Mouse (Mus musculus): ENCODE results near the gene Zrsr2.

Gene Zrsr2

DNA sequence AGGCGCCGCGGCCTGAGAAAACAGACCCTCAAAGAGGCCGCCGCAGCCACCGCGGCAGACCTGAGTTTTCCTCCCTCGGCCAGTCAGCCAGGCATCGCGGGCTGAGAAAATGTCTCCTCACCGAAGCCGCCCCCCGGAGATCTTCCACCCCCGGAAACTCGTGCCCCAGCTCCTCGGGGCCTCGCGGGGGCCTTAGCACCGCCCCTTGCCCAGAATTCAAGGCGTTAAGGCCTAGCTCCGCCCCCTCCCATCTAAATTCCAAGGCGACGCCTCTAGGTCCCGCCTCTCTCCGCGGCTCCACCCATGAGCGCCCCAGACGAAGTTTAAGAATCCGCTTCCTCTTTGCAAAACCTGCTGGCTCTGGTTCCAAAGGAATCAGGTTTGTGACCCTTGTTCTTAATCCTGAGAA is at the start of gene Zrsr2:
Gene Zrsr2 (minus strand): TSS at position 195 of the 409 bp plus-strand sequence.
- peak; percentile 92 for DNase-seq (ENCODE audit: low spot score)

DNA sequence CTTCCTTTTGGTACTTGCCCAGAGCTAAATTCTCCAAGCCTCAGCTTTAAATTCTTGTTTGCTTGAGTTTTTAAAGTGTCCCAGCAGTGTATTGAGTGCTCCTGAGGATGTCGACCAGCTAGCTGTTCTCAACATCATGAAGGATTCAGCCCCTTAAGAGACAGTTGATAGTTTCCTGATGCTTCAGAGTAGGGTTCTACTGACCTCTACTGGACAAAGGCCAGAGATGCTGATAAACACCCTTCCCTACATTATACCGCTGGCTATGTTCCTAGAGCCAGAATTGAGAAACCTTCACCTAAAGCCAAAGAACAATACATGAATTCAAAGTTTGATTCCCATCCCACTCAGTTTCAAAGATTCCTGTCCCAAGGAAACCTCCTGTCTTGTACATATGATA is 46.3 kb upstream of the Zrsr2 start:
- DNase-seq (ENCODE audit: low spot score), result peak; percentile 12

DNA sequence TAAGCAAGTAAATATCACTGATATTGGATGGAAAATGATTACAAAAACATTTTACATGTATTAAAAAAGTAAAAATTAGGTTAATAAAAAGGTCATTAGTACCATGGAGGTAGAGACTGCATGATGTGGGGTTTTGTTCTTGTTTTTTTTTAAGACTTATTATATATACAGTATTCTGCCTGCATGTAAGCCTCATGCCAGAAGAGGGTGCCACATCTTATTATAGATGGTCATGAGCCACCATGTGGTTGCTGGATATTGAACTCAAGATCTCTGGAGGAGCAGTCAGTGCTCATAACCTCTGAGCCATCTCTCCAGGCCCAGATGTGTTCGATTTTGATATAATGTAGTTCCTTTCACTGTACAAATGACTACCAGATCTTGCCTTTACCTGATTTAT is 41.4 kb upstream of the Zrsr2 start:
- no peak for DNase-seq (ENCODE audit: low spot score)

DNA sequence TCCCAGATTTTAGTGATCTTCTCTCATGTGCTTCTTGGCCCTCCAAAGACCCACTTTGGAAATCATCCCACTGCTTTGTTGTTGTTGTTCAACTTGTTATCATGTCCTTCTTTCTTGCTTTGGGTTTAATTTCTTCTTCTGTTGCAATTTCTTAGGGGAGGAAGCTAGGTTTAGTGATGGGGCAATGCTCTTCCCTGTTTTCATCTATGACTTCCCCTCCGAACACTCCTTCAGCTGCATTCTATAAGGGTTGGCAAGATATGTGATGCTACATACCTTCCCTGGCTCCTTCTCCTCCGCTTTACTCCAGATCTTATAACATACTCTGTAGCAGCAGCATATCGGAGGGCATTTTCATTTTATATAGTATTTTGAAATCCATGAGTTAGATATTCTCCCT is 38.3 kb upstream of the Zrsr2 start:
- no peak for DNase-seq (ENCODE audit: low spot score)

DNA sequence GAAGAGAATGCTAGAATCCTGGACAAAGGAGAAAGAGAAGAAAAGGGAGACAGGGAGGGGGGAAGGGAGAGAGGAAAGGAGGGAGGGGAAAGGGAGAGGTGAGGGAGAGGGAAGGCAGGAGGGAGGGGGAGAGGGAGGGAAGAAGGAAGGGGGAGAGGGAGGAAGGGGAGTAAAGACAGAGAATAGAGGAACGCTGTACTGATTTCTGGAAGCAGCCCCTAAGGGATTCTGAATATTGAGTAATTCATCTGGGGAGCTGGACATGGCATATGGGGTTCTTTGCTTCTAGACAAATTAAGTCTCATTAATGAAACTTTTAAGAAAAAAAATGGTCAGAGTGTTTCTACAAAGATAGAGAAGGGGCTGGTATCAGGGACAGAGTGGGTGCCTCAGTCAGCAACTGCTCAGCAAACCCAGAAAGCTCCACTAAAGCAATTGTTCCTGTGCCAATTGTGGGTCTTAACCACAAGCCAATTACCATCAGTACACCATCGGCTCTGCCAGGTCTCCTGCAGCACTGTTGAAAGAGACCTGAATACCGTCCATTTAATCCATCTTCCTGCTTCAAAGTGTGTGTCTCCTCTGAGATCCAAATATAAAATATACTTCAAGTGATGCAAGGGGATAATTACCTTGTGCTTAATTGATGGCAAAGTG is 29.4 kb upstream of the Zrsr2 start:
- DNase-seq (ENCODE audit: low spot score), result no peak

DNA sequence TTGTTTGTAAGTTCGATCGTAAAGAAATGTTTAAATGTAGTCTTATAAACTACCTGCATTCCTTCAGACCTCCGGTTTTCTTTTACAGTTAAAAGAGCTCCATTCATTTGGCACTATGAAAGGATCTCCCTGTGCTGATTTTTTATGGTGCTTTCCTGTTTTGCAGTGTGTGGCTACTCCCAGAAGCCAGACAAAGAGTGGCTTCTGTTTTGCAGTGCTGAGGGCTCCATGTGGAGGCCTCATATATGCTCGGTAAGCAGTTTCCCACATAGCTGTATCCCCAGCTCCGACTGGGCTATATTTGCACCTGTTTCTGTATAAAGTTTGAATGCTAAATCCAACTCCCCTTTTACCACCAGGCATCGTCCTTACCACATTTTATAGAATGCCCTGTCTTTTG is 23.7 kb upstream of the Zrsr2 start:
- DNase-seq (ENCODE audit: low spot score), result no peak

DNA sequence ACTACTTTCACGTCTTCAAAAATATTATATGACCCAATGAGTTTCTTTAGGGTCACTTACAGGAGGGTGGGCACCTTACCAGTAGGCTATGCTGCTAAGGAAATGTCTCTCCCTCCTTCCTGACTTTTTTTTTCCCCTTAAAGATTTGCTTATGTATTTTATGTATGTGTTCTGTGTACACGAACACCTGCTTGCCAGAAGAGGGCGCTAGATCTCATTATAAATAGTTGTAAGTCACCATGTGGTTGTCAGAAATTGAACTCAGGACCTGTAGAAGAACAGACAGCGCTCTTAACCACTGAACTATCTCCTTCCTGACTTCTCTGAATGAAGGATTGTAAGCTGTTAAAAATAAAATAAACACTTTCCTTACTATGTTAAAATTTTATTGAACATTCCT is 23.0 kb upstream of the Zrsr2 start:
- DNase-seq (ENCODE audit: low spot score), result no peak

DNA sequence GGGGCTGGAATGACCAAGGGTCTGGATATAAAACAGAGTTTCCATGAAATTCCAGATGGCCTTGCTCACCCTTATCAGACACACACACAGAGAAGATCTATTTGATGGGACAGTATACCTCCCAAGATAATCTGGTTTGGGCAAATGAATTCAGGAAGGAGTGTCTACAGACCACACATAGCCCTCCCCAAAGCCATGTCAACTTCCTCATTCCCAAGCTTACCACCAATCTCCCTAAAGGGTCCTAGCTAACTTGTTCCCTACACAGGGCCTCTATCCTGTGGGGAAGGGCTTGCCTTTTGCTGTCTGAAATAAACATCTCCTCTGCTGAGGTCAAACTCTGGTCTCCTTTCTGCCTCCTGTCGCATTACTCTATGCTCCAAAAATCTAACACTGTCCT is 22.6 kb upstream of the Zrsr2 start:
- DNase-seq (ENCODE audit: low spot score), result no peak

DNA sequence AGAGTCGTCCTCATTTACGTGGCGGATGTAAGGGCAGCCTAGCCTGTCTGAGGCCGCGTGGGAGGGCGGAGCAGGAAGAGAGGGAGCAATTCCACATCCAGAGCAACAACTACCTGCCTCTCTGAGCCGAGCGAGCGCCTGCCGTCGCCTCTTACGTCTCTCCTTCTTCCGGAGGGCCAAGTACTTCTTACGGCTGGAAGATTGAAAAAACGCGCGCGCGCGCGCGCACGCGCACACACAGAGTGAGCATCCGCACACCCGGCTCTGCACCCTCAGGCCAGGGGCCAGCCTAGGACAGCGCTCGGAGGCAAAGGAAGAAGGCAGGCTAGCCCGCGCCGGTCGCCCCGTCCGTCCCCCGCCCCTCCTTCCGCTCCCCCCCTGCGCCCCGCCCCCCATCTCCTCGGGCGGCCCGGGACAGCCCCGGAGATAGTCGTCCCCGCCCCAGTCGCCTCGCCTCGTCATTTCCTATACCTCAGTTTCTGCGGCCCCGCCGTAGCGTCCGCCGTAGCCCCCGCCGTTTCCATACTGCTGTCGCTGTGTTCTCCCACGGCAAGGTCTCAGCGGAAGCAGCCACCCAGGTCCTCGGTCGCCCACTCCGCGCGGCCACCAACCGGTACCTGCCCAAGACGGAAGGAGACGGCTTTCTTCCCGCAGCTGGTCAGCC is 526 bp downstream of the Zrsr2 start:
- peak; percentile 77 for DNase-seq (ENCODE audit: low spot score)

DNA sequence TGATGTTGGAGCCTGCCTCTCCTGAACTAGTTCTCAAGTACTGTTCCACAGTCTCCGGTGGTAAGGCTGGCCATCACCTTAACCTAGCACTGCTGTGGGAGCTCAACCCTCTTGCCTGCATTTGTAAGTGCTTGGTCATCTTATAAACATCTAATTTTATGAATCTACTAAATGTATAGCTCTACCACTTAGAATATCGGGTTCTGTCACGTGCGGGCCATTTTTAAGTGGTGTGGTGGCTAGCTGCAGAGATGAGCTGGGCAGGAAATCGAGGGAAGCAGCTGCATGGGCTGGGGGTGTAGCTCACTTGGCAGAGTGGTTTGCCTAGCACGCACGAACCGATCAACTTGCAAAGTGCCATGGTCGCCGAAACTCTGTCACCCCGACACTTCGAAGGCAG is 1.1 kb downstream of the Zrsr2 start:
- DNase-seq (ENCODE audit: low spot score), result no peak

DNA sequence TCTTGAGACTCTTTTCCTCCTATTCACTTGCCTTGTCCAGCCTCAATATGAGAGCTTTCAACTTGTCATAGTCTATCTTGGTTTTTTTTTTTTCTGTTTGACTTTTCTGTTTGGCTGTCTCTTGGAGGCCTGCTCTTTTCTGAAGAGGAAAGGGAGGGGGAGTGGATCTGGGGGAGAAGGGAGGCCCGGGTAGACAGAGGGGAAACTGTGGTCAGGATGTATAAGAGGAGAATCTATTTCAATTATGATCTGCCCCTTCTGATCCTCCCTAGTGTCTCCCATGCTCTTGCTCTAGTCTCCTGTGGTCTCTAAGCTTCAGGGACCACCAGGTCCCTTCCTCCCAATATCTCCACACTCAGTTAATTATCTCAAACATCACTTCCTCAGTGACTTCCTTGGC is 6.8 kb downstream of the Zrsr2 start:
- DNase-seq (ENCODE audit: low spot score), result peak; percentile 12

DNA sequence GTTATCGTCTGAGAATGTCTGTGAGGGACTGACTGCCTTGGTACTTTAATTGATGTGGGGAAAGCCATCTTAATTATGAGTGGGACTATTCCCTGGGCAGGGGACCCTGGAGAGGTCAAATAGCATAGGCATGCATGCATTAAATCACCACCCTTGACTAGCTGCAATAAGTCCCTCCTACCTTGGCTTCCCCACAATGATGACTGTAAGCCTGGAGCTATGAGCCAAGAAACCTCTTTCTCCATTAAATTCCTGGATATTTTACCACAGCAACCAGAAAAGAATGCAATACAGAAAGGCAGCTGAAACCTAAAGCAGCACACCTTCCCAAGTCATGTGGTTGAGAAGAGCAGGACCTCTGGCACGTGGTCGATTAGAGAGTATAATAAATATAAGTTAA is 14.1 kb downstream of the Zrsr2 start:
- no peak for DNase-seq (ENCODE audit: low spot score)

DNA sequence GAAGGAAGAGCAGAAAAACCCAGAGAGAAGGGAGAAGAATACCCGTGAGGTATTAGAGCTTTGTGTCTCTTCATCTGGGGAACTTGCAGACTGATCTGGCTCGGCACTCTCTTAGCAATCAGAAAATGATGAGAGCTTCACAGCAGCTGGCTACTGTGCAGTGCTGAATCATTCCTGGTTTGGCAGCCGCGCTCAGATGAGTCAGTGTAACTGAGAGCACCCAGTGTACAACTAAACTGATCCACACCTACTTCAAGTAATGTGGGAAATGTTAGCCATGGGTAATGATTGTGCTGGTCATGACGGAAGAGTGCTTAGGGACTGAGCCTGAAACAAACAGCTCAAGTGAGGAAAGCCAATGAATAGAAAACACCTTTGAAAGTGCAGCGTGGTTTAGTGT is 19.9 kb downstream of the Zrsr2 start:
- DNase-seq (ENCODE audit: low spot score), result no peak

DNA sequence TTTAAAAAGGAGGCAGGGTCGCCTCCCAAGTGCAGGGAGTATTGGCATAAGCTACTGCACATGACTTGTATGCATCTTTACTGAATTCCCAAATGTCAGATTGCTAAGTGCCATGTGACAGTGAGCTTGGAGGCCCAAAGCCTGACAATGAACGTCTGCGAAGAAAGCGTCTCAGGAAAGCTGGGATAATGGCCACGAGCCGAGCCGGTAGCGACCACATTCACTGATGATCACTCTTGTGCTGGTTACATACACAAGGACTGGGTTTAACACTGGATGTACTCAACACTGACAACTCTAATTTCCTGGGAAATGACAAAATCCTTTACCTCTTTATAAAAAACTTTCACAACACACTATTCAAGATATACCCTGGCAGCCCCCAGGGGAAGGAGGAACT is 23.7 kb downstream of the Zrsr2 start:
- DNase-seq (ENCODE audit: low spot score), result no peak

DNA sequence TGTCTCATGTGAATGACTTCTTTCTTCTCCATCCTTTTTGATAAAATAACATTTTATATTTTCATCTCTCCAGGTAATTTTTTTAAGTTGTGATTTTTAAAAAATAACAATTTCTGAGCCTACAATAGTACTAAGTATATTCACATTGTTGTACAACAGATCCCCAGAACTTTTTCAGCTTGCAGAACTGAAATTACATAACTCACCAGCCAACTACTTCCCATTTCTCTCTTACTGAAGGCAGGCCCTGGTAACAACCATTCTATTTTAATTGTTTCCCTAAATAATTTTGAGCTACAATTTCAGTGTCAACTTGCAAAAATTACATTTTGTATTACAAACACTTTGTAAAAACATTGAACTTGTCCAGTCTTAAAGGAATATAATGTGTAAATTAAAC is 28.9 kb downstream of the Zrsr2 start:
- DNase-seq (ENCODE audit: low spot score), result no peak

DNA sequence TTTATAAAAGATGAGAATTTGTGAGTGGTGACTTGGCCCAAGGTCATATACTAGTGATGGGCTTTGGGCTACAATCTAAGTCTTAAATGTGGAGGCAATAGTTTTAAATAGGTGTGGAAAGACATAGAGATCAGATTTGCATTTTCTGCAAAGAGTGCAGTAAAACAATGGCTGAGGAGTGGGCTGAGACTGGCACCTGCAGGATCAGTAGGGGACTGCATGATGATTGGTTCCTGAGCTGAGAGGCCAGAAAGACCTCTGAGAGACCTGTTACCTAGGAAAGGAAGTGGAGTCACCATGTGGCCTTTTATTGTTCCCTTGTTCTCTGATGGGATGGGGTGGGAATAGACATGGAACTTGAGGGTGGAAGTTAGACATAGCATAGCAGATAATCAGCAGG is 45.7 kb downstream of the Zrsr2 start:
- peak; percentile 44 for DNase-seq (ENCODE audit: low spot score)

DNA sequence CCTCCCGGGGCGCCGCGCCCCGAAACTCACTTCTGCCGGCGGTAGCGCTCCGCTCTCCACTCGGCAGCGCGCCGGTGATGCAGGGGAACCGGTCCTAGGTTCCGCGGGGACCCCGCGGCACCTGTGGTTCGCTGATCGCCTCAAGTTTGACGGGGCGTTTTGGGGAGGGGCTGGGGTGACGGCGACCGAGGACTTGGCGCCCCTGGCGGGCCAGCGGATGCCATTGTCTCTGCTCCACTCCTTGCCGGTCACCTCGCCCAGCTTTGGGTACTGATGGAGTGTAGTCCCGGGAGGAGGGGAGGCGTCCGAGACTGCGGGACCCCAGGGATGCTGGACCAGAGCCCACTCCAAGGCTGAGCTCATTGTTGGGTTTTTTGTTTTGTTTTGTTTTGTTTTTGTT is 49.1 kb downstream of the Zrsr2 start:
- DNase-seq (ENCODE audit: low spot score), result peak; percentile 34

DNA sequence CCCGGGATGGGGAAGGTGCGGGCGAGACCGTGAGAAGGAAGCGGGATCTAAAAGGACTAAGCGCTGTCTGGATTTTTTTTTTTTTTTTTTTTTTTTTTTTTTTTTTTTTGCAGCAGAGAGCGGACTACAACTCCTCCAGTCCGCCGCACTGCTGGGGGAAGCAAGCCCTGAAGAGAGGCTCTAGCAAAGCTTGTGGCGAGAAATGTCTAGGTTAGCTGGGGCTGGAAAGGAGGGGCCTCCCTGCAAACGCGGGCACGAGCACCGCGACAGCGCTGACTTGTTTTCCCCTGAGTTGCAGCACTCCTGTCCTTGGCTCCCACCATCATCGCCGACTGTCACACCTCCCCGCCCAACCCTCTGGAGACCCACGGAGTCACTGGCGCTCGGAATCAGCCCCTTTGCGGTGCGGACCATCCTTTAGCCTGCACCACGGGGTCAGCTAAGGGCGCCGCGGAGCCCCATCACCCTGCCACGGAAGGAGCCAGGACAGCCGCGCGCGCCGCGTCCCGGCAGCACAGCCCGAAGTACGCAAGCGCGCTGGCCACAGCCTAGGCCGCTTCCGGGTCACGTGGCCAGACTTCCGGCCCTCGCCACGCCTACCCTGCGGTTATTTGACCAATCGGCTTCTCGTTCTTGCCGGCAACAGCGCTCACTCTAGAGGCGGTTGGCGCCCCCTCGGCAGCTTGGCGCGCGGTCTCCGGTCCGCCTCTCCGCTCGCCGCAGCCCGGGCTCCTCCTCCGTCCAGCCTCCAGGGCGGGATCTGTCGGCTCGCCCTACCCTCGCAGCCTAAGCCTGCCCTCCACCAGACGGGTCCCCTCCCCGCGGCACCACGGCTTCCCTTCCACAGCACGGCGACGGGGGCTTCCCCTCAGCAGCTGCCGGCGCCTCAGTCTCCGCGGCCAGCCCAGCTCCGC is 49.9 kb downstream of the Zrsr2 start, which contains the start of gene Ap1s2:
Gene Ap1s2 (plus strand): TSS at position 681 of the 914 bp plus-strand sequence.
- DNase-seq (ENCODE audit: low spot score), result peak; percentile 97

DNA sequence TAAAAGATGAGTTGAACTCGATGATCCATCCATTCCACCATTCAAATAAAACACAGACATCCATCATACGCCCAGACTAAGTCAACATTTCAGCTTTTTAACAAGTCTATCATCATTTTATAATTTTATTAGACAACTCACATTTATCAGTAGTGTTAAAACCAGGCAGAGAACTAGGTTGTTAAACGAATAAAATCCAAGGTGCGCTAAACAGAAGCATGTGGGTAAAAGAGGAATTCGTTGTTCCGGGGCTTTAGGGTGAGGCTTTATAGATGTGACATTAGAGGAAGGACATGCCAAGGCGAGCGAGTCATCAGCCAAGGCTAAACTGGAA is 50.5 kb downstream of the Zrsr2 start:
- DNase-seq (ENCODE audit: low spot score), result no peak

DNA sequence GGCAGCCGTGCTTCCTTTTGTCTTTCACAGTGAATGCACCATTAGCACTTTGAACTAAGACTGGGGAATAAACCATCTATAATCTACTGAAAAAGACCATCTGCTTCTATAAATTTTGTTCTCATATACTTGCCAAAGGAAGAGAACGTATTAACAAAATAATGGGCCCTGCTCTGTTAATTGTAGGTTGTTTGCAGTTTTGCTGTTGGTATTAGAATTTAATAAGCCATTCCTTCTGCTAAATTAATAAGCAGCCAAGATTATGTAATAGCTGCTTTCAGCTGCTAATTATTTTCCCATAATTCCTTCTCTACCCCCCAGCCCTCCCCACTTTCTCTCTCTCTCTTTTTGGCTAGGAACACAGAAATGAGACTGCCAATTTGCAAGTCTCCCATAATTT is 51.6 kb downstream of the Zrsr2 start:
- DNase-seq (ENCODE audit: low spot score), result no peak

DNA sequence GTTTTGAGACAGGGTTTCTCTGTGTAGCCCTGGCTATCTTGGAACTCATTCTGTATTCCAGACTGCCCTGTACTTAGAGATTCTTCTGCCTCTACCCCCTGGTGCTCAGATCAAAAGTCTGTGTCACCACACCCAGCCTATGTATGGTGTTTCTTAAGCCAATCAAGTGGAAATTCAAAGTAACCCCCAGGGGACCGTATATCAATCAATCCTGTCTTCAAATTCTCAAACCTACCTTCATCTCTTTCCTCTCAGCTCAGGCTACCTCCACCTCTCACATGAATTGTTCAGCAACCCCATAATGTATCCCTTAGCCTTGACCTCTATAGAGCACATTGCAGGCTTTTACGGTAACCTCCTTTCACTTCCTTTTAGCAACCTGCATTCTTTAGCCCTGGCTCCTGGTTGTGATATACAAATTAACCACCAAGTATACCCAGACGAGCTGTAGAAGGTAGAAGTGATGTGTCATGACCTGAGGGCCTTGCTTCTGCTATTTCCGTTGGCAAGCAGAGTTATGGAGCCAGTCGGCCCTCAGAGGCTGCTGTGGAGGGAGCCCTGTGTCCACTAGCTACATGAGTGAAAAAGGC is 58.9 kb downstream of the Zrsr2 start:
- DNase-seq (ENCODE audit: low spot score), result no peak

DNA sequence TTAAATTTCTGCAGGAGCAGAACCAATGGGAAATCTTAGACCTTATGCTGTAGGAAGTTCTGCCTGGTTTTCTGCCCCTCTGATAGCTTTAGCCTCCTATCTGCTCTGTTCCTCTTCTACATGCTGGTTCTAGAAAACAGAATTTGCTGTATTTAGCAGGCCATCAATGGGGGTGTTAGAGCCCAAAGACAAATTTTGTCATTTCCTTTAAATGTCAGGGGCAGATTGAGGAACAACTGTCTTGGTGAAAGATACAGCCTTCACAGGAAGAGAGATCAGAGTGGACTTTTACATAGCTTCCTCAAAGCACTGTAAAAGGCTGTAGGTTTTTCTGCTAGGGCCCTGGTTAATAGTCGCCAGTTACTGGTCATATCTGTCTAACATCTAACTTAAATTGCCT is 61.1 kb downstream of the Zrsr2 start:
- DNase-seq (ENCODE audit: low spot score), result no peak

DNA sequence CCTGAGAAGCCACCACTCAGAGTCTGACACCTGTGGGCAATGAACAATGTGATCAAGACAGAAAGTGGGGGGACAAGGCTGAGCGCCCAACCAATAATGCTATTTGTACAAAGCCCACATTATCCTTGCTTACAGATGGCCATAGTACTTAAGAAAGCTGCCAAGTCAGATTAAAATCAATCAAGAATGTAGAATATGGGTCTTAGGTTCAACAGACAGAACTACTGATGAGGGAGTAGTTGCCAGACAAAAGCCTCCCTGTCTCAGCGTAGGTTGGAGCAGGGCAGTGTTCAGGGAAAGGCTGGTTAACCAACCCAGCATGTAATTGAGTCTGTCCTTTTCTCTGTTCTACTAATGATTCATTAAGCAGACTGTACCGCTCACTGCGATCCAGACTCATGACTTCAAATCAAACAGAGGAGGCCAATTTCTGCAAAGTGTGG is 72.9 kb downstream of the Zrsr2 start:
- DNase-seq (ENCODE audit: low spot score), result no peak

All from T-cell, adult 2 months (primary cell).